Mouse (Mus musculus) intestine, embryonic 15.5 days (tissue): ENCODE data around the gene Epb41l4b. TPM values are rescaled to one million over a fixed set of nuclear protein-coding genes. Genes with fewer than 3 reads are reported as not detected.
A peak's percentile ranks its signal among the peaks of the same experiment; 100 is the strongest.

Source experiments
- ATAC-seq: fragments of 200-750 bp; cut with Nextera tagmentation; 2 replicates; pipeline ENCODE4 v1.8.0; 2017; ENCODE audit warnings: moderate TSS enrichment, moderate library complexity
- H3K27ac ChIP-seq: fragments of 300-500 bp; sonication (generic); 2 replicates; pipeline ENCODE4 v1.5.1; 2015; ENCODE audit warnings: mild to moderate bottlenecking, inconsistent platforms
- H3K27me3 ChIP-seq: fragments of 300-500 bp; sonication (generic); replicated peaks from 2 replicates; pipeline ENCODE4 v1.6.1; 2015; ENCODE audit warnings: inconsistent platforms
- H3K36me3 ChIP-seq: fragments of 300-500 bp; sonication (generic); 2 replicates; pipeline ENCODE4 v1.6.1; 2015; ENCODE audit warnings: inconsistent platforms
- H3K4me1 ChIP-seq: fragments of 300-500 bp; sonication (generic); replicated peaks from 2 replicates; pipeline ENCODE4 v1.6.1; 2015; ENCODE audit warnings: inconsistent platforms
- H3K4me2 ChIP-seq: fragments of 300-500 bp; sonication (generic); replicated peaks from 2 replicates; pipeline ENCODE4 v1.6.1; 2015; ENCODE audit warnings: mild to moderate bottlenecking, inconsistent platforms
- H3K4me3 ChIP-seq: fragments of 300-500 bp; sonication (generic); replicated peaks from 2 replicates; pipeline ENCODE4 v1.5.1; 2015; ENCODE audit warnings: inconsistent platforms
- H3K9ac ChIP-seq: fragments of 300-500 bp; sonication (generic); 2 replicates; pipeline ENCODE4 v1.6.1; 2015; ENCODE audit warnings: inconsistent platforms
- H3K9me3 ChIP-seq: fragments of 300-500 bp; sonication (generic); 2 replicates; pipeline ENCODE4 v1.6.1; 2016; ENCODE audit warnings: inconsistent platforms
- WGBS: fragments of 180-500 bp; shearing (Covaris S2); methylation state at CpG from one replicate; pipeline ENCODE4 v1.1.7; 2015; 5-methylcytosine and 5-hydroxymethylcytosine counted together
- polyA plus RNA-seq: library from polyadenylated mRNA; unstranded; fragments of >200 nt; fragmentation: Nextera tagmentation; extraction: Ambion mirVana; gene quantifications from 2 replicates; pipeline ENCODE4 v1.2.1, GENCODE M21; 2015

The Epb41l4b gene
- polyA plus RNA-seq, 1 experiment from 2014 or later: 22.2 TPM

DNA sequence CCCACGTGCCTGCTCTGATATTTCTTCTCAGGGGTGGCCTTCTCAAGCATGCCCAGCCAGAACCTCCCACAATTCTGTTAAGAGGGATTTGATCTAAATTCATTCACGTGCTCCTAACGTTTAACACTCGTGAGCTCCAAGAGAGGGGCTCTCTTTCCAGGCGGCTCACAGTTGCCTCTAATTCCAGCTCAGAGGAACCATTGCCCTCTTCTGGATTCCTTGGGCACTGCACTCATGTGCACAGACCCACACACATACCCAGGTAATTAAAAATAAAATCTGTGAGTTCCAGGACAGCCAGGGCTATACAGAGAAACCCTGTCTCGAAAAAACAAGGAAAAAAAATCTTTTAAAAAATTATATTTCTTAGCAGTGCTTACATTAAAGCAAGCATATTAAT lies 101.6 kb downstream of the Epb41l4b start:
- Histone ChIP-seq H3K9ac (no peak overlapping the region), H3K27ac (no peak overlapping the region), H3K36me3 (no peaks in the 10 kb centered on the region), H3K9me3 (no peaks in the 10 kb centered on the region), H3K4me1 (peaks cover 8% of the 10 kb centered on the region; the same call in 1 of the 2 replicates), H3K4me3 (no peak overlapping the region), H3K4me2 (no peak overlapping the region), H3K27me3 (no peaks in the 10 kb centered on the region)
- 89% methylated on average over 6 of the region's 6 CpGs for WGBS
- ATAC-seq: no peak

DNA sequence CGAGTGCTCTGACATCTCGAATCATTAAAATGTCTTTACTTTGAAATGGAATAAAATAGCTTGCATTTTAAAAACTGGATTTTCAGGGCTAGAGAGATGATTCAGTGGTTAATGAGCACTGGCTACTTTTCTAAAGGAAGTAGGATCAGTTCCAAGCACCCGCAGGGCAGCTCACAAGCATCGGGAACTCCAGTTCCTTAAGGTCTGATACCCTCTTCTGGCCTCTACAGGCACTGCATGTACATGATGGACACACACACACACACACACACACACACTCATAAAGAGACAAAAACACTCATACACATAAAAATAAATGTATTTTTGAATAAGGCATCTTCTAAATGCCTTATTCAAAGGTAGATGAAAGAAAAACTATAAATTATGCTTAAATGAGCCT lies 102.0 kb downstream of the Epb41l4b start:
- no peak overlapping the region for H3K4me2 ChIP-seq
- H3K9ac ChIP-seq: no peak overlapping the region
- no peaks in the 10 kb centered on the region for H3K27me3 ChIP-seq
- no peak overlapping the region for H3K4me3 ChIP-seq
- H3K4me1 ChIP-seq: peaks cover 8% of the 10 kb centered on the region; the same call in 1 of the 2 replicates
- 96% methylated on average over 4 of the region's 4 CpGs for WGBS
- no peak overlapping the region for H3K27ac ChIP-seq
- H3K36me3 ChIP-seq: no peaks in the 10 kb centered on the region
- H3K9me3 ChIP-seq: no peaks in the 10 kb centered on the region
- ATAC-seq: no peak

DNA sequence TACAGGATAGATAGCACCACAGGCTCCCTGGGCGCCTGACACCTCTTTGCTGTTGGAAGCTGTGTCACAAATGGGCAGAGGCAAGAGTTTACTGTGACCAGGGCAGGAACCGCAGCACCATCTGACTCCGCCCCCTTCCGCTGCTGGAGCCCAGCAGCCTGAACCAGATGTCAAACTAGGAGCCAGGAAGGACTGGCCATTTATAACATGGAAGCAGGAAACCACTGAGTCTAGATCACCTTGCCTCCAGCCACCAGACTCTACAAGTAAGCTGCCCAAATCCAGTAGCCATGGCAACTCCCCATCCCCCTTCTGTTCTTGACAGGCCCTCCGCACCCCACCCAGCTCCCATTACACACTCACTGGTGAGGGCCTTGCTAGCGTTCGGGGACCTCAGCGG lies 102.8 kb downstream of the Epb41l4b start:
- Histone ChIP-seq H3K4me2 (no peak overlapping the region), H3K27ac (no peak overlapping the region), H3K4me1 (peaks cover 8% of the 10 kb centered on the region; the same call in 1 of the 2 replicates), H3K9ac (no peak overlapping the region), H3K9me3 (no peaks in the 10 kb centered on the region), H3K36me3 (no peaks in the 10 kb centered on the region), H3K4me3 (no peak overlapping the region), H3K27me3 (no peaks in the 10 kb centered on the region)
- 69% methylated on average over 8 of the region's 8 CpGs for WGBS
- no peak for ATAC-seq

DNA sequence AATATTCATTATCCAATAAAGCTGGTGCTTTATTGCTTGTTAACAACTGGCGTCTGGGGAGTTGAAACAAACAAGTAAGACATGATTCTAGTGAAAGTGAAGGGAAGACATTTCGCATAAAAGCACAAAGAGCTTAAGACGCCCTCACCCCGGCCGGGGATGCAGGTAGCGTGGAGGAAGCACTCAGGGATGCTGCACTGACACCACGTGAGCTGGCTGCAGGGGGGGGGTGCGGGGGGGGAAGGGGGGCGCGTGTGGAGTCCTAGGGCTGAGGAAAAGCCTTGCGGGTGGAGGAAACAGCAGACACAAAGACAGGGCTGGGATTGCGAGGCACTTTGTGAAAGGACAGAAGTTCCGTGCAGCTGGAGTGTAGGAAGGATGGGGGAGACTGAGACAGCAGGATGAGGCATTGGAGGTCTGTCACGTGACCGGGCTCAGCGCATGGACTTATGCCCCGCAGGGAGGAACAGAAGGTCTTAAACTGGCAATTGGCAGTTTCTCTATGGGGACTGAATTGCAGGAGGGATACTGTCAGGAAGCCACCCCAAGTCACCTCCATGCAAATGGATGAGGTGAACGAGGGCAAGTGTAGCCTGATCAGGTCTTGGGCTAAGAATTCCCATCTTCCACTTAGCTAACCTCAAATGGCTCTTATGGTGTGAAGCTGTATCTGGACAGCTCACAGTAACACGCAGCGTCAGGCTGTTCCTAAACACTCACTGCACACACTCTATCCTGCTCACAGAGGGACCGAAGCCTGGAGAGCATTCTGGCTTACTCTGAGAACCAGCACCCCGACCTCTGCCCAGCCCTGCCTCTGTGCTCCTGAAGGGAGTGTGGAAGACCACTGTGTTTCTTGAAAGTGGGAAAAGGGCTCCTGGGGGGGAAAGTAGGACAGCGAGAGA lies 103.9 kb downstream of the Epb41l4b start:
- Histone ChIP-seq H3K9me3 (no peaks in the 10 kb centered on the region), H3K9ac (no peak overlapping the region), H3K27me3 (no peaks in the 10 kb centered on the region), H3K4me2 (peak overlapping the region; percentile 56), H3K4me3 (0 out of 2 replicates have a peak overlapping the region, but pooled peaks have one; percentile 15), H3K27ac (no peak overlapping the region), H3K4me1 (peaks cover 8% of the 10 kb centered on the region; the same call in 1 of the 2 replicates), H3K36me3 (no peaks in the 10 kb centered on the region)
- ATAC-seq: peak; percentile 68
- WGBS: 17% methylated on average over 23 of the region's 23 CpGs

DNA sequence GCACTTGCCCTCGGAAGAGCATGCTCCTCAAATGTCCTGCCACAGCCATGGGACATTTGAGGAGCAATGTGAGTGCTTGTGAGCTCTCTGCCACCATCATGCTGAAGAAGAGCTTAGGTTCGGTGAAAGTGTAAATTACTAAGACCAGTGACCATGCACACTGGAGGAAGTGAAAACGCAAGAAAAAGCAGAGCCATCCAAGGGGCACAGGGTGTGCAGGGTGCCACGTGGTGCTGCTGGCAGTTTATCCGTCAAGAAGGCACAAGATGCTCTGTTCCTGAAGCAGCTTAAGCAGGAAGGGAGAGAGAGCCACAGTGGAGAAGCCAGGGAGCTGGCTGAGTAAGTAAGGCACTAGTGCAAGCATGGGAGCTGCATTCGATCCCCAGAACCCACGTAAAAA lies 105.7 kb downstream of the Epb41l4b start:
- ATAC-seq: no peak
- H3K9me3 ChIP-seq: no peaks in the 10 kb centered on the region
- WGBS: 70% methylated on average over 7 of the region's 7 CpGs
- H3K27ac ChIP-seq: no peak overlapping the region
- no peaks in the 10 kb centered on the region for H3K27me3 ChIP-seq
- no peaks in the 10 kb centered on the region for H3K36me3 ChIP-seq
- H3K4me1 ChIP-seq: peaks cover 8% of the 10 kb centered on the region; the same call in 1 of the 2 replicates
- no peak overlapping the region for H3K4me3 ChIP-seq
- H3K4me2 ChIP-seq: no peak overlapping the region
- no peak overlapping the region for H3K9ac ChIP-seq

DNA sequence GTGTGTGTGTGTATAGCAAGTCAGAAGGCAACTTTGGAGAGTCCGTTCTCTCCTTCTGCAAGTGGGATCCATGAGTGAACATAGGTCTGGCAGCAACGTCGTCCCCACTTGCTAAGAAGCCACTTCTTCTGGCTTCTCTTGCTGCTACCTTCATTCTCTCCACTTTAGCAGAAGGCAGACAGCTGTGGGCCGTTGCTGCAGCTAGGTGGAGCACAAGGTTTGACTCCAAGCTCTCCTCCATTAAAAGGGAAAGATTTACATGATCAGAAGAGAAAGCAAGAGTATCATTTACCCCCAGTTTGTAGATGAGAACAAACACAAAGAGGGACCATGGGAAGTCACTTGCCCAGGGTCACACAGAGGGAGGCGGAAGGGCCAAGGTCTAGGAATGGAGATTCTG lies 109.1 kb downstream of the Epb41l4b start:
- Histone ChIP-seq H3K9ac (no peak overlapping the region), H3K27ac (no peak overlapping the region), H3K36me3 (no peaks in the 10 kb centered on the region), H3K4me3 (no peak overlapping the region), H3K4me2 (no peak overlapping the region), H3K4me1 (peaks cover 2% of the 10 kb centered on the region; the same call in 1 of the 2 replicates), H3K27me3 (no peaks in the 10 kb centered on the region), H3K9me3 (no peaks in the 10 kb centered on the region)
- ATAC-seq: no peak
- WGBS: 70% methylated on average over 5 of the region's 5 CpGs

DNA sequence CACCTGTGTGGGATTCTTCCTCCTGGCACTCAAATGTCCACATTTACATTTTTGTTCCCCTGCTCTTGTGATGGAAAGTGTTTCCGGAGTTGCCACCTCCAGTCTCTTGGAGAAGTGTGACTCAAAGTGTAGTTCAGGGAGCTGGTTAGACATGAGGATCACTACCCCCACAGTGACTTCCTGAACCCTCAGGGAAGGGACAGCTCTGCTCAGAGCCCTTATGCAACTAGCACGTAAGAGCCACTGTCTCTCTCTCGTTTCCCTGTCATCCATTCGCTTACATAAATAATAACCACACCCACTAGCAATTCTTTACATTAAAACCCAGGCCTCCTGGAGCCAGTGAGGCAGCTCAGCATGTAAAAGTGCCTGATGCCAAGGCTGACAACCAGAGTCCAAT lies 111.8 kb downstream of the Epb41l4b start:
- no peak overlapping the region for H3K4me3 ChIP-seq
- no peaks in the 10 kb centered on the region for H3K9me3 ChIP-seq
- H3K36me3 ChIP-seq: no peaks in the 10 kb centered on the region
- no peak overlapping the region for H3K9ac ChIP-seq
- no peak overlapping the region for H3K27ac ChIP-seq
- H3K4me1 ChIP-seq: no peaks in the 10 kb centered on the region
- H3K4me2 ChIP-seq: no peak overlapping the region
- no peaks in the 10 kb centered on the region for H3K27me3 ChIP-seq
- ATAC-seq: no peak
- 58% methylated on average over 4 of the region's 4 CpGs for WGBS

DNA sequence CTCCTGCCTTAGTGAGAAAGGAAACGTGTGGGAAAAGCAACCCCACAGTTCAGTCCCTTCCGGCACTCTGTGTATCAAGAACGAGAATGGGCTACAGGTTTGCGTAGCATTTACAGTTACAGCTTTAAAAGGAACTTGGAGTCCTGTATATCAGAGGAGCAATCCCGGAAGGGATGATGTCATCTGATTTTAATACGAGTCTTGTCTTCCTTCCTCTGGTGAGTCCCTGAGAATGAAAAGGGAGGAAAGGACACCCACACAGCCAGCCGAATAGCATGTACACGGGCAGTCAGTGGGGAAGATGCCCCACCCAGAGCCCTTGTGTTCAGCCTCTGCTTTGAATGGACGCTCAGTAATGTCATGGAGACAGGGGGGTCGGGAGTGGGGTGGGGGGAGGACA lies 115.3 kb downstream of the Epb41l4b start:
- no peak overlapping the region for H3K27ac ChIP-seq
- H3K9me3 ChIP-seq: no peaks in the 10 kb centered on the region
- no peaks in the 10 kb centered on the region for H3K36me3 ChIP-seq
- H3K4me3 ChIP-seq: no peak overlapping the region
- 0 out of 2 replicates have a peak, but pooled peaks cover 2% of the 10 kb centered on the region for H3K4me1 ChIP-seq
- ATAC-seq: no peak
- H3K4me2 ChIP-seq: no peak overlapping the region
- no peak overlapping the region for H3K9ac ChIP-seq
- 56% methylated on average over 10 of the region's 10 CpGs for WGBS
- no peaks in the 10 kb centered on the region for H3K27me3 ChIP-seq

DNA sequence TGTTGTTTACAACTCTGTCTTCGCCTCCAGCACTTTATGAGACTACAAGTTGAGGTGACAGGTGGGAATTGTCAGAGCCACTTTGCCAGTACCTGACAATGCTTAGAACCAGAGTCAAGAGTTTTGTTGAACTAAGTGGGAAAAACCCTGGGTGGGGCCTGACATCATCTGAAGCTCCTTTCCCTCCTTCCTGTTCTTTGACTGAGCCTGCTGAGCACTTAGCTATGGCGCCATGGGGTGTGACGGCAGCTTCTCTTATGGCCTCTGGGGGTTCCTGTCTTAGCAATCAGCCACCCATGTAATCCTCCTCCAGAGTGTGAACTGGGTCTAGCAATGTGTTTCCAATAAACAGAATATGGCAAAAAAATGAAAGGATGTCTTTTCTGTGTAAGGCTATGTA lies 119.7 kb downstream of the Epb41l4b start:
- 57% methylated on average over 3 of the region's 3 CpGs for WGBS
- Histone ChIP-seq H3K27me3 (no peaks in the 10 kb centered on the region), H3K4me3 (no peak overlapping the region), H3K4me2 (no peak overlapping the region), H3K36me3 (no peaks in the 10 kb centered on the region), H3K9me3 (no peaks in the 10 kb centered on the region), H3K4me1 (0 out of 2 replicates have a peak, but pooled peaks cover 2% of the 10 kb centered on the region), H3K27ac (no peak overlapping the region), H3K9ac (no peak overlapping the region)
- ATAC-seq: no peak

DNA sequence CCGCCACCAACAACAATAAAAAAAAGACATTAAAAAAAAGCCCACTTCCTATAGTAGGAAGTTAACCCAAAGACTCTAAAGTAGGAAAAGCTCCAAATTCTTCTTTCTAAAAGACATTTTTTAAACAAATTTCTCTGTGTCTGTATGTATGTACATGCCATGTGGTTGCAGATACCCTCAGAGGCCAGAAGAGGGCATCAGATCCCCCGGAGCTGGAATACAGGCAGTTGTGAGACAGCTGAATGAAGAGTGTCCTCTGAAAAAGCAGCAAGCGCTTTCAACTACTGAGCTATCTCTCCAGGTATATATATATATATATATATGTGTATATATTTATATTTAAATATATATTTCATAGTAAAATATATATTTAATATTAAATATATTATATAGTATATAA lies 121.9 kb downstream of the Epb41l4b start:
- WGBS: 87% methylated on average over 3 of the region's 3 CpGs
- Histone ChIP-seq H3K9me3 (no peaks in the 10 kb centered on the region), H3K36me3 (no peaks in the 10 kb centered on the region), H3K4me3 (no peak overlapping the region), H3K4me2 (no peak overlapping the region), H3K27ac (no peak overlapping the region), H3K9ac (no peak overlapping the region), H3K27me3 (no peaks in the 10 kb centered on the region), H3K4me1 (0 out of 2 replicates have a peak, but pooled peaks cover 2% of the 10 kb centered on the region)
- ATAC-seq: no peak

DNA sequence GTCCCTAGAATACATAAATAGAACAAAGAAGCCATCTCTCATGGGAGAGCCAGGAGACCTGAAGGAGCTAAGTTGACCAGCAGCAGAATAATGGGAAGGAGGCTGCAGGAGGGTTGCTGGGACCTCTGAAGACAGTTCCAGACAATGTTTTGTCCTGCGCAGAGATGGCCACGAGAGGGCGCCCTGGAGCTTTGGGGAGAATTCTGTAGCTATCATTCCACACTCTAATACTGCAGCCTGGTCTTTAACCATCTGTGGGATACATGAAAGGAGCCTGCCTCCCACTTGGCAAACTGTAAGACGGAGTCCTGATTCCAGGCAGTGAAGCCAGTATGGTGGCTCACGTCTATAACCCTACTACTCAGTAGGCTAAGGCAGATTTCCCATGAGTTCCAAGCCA lies 126.0 kb downstream of the Epb41l4b start:
- Histone ChIP-seq H3K9me3 (no peaks in the 10 kb centered on the region), H3K4me2 (no peak overlapping the region), H3K4me3 (no peak overlapping the region), H3K4me1 (no peaks in the 10 kb centered on the region), H3K27ac (no peak overlapping the region), H3K36me3 (no peaks in the 10 kb centered on the region), H3K27me3 (no peaks in the 10 kb centered on the region), H3K9ac (no peak overlapping the region)
- peak; percentile 47 for ATAC-seq
- 24% methylated on average over 5 of the region's 5 CpGs for WGBS

DNA sequence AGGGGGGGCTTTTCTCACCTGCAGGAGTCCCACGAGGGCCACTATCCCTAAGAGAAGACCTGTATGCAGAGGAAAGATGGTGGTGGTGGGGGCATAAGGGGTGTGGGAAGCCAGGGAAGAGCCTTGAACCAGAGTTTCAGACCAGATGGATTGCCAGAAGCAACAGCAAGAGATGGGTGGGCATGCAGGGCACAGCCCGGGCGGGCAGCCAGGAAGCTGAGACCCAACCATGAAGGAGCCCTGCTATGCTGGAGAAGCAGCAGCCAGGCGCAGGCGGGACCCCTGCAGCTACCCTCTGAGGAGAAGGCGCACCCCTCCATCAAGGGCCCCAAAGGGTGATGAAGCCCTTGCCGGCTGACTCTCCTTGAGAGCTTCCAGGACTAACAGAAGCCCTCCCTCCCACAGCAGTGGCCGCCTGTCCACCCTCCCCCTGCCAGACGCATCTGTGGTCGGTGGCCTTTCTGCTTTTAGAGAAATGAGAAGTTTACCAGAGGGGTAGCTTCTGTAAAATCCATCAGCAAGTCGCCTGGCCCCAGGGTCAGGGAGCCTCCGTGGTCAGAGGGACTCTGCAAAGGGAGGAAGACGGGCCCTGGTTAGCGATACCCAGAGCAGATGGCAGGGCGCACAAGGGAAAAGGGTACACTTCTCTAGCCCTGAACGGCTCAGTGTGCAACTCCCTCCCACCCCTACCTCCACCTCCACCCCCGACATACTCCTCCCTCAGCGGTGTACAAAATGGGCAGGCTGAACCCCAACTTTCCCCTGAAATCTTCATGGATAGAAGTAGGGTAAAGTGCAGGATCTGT lies 126.7 kb downstream of the Epb41l4b start:
- no peak overlapping the region for H3K4me2 ChIP-seq
- no peak overlapping the region for H3K27ac ChIP-seq
- no peaks in the 10 kb centered on the region for H3K9me3 ChIP-seq
- no peak overlapping the region for H3K9ac ChIP-seq
- H3K36me3 ChIP-seq: no peaks in the 10 kb centered on the region
- 47% methylated on average over 18 of the region's 18 CpGs for WGBS
- H3K4me3 ChIP-seq: no peak overlapping the region
- no peaks in the 10 kb centered on the region for H3K27me3 ChIP-seq
- H3K4me1 ChIP-seq: no peaks in the 10 kb centered on the region
- ATAC-seq: 0 out of 2 replicates have a peak, but pooled peaks have one; percentile 12
